Mouse (Mus musculus) B cell, adult 67 days (primary cell): ENCODE results near the gene Nucks1. TPM values are rescaled to one million over a fixed set of nuclear protein-coding genes. Genes with fewer than 3 reads are reported as not detected.

ENCODE experiments used
- total RNA-seq, 2 experiments: library from RNA; stranded (reverse); gene quantifications; 4 replicates each; pipeline ENCODE4 v1.2.4; 2023

The Nucks1 gene
- 10 to 100 TPM; 89.1 to 94.5 TPM for total RNA-seq

DNA sequence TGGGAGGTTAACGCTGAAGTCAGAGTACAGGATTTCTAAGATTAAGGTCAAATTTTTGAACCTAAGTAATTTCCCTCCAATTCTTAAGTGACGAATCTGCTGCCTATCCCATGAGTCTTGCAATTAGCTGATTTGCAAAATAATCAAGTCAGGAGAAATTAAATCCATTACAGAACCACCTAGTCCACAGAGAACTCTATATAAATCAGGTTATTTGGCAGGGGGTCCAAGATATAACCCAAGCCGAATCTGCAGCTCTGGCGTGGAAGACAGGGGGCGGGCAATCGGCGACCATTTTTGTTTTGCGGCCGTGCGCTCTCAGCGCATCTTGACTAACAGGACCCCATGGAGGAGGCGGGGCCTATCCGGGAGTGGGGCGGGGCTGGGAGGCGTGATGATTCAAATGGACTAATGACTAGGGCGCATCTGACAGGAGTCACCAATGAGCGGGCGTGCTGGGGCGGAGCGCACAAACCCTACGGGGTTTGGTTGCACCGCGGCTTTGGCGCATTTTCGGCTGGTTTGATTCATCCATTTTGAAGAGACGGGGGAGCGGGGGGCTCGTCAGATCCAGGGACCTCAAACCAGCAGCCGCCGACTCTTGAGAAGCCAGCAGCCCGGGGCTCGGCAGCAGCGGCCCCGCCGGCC is at the start of gene Nucks1:
Gene Nucks1, plus strand, starts transcription at position 534 of the 648 bp plus-strand sequence.

DNA sequence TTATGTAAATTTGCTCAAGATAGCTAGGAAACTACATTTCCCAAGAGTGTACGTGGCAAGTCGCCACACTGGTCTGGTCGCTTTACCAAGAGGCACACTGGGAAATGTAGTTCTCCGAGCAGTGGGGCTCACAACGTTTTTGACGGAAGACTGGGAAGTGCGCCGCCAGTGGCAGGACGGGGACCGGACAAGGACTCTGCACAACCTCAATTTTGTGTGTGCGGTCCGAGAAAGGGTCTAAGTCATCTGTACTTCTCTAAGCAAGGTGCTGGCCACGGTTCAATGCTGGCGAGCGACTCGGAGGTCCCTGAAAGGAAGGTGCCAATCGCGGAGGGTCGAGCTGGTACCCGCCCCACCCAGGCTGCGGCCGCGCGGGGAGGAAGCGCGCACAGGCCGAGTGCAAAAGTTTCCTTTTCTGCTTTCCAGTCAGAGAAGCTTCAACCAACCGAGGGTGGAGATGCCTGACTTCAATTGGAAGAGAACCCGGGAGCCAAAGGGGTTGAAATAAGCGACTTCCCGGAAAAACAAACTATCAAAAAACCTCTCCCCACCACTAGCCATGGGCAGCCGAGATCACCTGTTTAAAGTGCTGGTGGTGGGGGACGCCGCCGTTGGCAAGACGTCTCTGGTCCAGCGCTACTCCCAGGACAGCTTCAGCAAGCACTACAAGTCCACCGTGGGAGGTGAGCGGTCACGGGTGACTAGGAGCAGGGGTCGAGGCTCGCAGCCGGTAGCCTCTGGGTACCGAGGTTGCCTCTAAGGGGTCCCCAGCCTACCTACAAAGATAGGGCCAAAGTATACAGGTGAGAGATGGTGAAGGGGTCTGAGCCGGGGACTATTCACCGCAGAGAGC is 43.0 kb upstream of the Nucks1 start, which contains the start of gene Rab29:
Gene Rab29, plus strand, starts transcription at position 132 of the 853 bp plus-strand sequence.

DNA sequence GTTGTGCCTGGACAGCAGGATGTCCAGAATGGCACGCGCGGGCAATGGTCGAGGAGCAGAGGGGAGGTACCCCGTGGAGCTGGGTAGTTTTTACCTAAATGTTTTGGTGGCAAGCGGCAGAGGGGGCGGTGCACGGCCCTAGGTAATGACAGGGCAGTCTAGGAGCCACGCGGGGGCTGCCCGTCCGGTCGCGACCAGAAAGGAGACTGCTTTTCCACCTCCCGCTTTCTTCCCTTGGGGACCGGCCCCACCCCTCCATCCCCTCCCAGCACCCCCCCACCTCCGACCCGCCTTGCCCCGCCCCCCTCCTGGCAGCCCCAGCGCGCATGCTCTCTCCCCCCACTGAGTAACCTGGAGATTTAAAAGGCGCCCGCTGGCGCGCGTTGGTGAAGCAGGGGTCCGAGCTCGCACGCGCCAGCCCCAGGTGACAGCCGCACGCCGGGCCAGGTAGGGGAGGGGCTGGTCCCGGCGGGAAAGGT is 52.3 kb downstream of the Nucks1 start, which contains the start of gene Slc45a3:
Gene Slc45a3, plus strand, starts transcription at position 362 of the 479 bp plus-strand sequence.

Other genes starting within 250 kb of the Nucks1 start
- gene Rab7b, start 221.8 kb upstream of the Nucks1 start, total RNA-seq = under 1 TPM; 0.32 to 0.68 TPM
- gene Slc26a9, start 166.5 kb upstream of the Nucks1 start, total RNA-seq = not detected
- not detected for gene Pm20d1, start 113.2 kb upstream of the Nucks1 start, total RNA-seq
- gene Slc41a1, start 83.0 kb upstream of the Nucks1 start, total RNA-seq = 10 to 100 TPM; 49.2 to 54.4 TPM
- 10 to 100 TPM; 17.4 to 23.4 TPM for gene Rab29, start 43.3 kb upstream of the Nucks1 start, total RNA-seq
- gene Slc45a3, start 52.4 kb downstream of the Nucks1 start, total RNA-seq = 1 to 10 TPM in 1 of 2 experiments, under 1 TPM in 1; 0.92 to 1.0 TPM
- gene Elk4, start 97.1 kb downstream of the Nucks1 start, total RNA-seq = 100 to 1,000 TPM; 330 to 333 TPM
- under 1 TPM in 1 of 2 experiments, not detected in 1; 0.17 TPM for gene Mfsd4a, start 157.5 kb downstream of the Nucks1 start, total RNA-seq
- under 1 TPM in 1 of 2 experiments, not detected in 1; 0.44 TPM for gene Cdk18, start 229.2 kb downstream of the Nucks1 start, total RNA-seq